Mouse (Mus musculus) ES-Bruce4 (cell line): ENCODE measurements at regions not wholly inside any gene's neighbourhood (a gene's known extent, or its start where the extent isn't known, plus 50 kb on each side); places are given as distances from the start of the nearest gene placed in this dataset.
"Not testable (repeated sequence)": the region's sequence is repeated elsewhere in the genome, so short reads cannot be mapped to it uniquely, and the experiment has no call there.

Experiments
- H3K27ac ChIP-seq: 2 replicates; pipeline ENCODE4 v1.5.1; 2012; ENCODE audit warnings: low read length, inconsistent platforms; ENCODE audit not compliant: insufficient read depth
- H3K27me3 ChIP-seq: 2 replicates; pipeline ENCODE4 v1.6.1; 2012; ENCODE audit warnings: mild to moderate bottlenecking, low read length, inconsistent platforms; ENCODE audit not compliant: control insufficient read depth, poor library complexity, insufficient read depth, severe bottlenecking
- H3K36me3 ChIP-seq: 2 replicates; pipeline ENCODE4 v1.6.1; 2012; ENCODE audit warnings: inconsistent platforms, mild to moderate bottlenecking, low read length, moderate library complexity; ENCODE audit not compliant: control insufficient read depth, poor library complexity, insufficient read depth, severe bottlenecking
- H3K4me1 ChIP-seq: one replicate; pipeline ENCODE4 v1.8.1; 2011; ENCODE audit warnings: low read length; ENCODE audit not compliant: control insufficient read depth, insufficient read depth
- H3K4me3 ChIP-seq: 2 replicates; pipeline ENCODE4 v1.5.1; 2011; ENCODE audit warnings: low read depth, mild to moderate bottlenecking, low read length
- H3K9ac ChIP-seq: 2 replicates; pipeline ENCODE4 v1.6.1; 2012; ENCODE audit warnings: low read depth, mild to moderate bottlenecking, inconsistent platforms; ENCODE audit not compliant: poor library complexity, severe bottlenecking
- H3K9me3 ChIP-seq: replicated peaks from 2 replicates; pipeline ENCODE4 v1.6.1; 2012; ENCODE audit warnings: mild to moderate bottlenecking, low read length, inconsistent platforms; ENCODE audit not compliant: control insufficient read depth, poor library complexity, insufficient read depth, severe bottlenecking
- CTCF ChIP-seq: IDR thresholded peaks from one replicate; pipeline ENCODE4 v1.8.1; 2011; ENCODE audit warnings: low read depth, low read length
- EP300 ChIP-seq: IDR thresholded peaks from 2 replicates; pipeline ENCODE4 v1.6.1; 2011; ENCODE audit warnings: low read depth, low read length; ENCODE audit not compliant: insufficient read depth
- POLR2A ChIP-seq: IDR thresholded peaks from one replicate; pipeline ENCODE4 v1.8.1; 2011; ENCODE audit warnings: low read length; ENCODE audit not compliant: insufficient read depth

DNA sequence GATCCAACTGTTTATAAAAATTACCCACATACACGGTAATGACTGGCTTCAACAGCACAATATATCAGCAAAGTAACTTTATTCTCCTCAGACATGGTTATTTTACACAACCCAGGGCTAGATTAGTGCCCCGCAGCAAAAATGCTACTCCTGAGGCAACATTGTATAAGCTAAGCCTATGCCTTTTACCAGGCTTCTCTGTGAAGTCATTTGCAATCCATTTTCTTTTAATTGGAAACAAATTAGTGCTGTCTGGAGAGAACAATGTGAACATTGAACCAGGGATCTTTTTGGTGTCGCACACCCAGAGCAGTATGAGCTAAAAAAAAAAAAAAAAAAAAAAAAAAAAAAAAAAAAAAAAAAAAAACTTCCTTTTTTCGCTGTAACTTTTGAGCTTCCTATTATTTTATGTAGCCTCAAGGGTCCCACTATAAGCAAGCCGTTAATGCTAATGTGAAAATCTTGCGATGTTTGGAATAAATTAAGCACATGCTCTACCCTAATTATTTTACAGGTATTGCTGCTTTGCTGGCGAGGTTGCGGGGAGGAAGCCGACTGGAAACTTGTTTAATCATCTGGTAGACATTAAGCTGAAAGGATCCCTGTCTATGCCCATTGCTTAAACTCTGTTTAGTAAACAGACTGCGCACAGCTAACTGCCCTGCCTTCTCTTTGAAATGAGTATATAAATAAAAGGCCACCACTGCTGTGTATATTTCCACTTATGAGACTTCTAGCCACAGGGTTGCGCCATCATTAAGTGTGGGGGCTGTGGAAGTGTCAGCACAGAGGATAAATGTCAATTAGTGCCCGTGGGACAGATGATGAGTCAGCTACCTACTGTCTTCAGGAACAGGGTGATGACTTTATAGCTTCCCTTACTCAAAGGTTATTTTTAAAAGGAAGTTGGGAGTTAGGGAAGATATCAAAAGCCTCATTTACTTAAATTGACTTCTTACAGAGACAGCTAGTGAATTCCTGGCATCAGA, 225.2 kb upstream of the Flrt2 start:
- H3K9me3 ChIP-seq = no peaks in the 10 kb centered on the region
- no peak for TF ChIP-seq CTCF
- TF ChIP-seq POLR2A = no peak
- no peak for TF ChIP-seq EP300
- no peaks in the 10 kb centered on the region for H3K27me3 ChIP-seq
- H3K27ac ChIP-seq = no peak overlapping the region
- no peaks in the 10 kb centered on the region for H3K36me3 ChIP-seq
- H3K4me1 ChIP-seq = no peaks in the 10 kb centered on the region
- H3K9ac ChIP-seq = no peak overlapping the region
- H3K4me3 ChIP-seq = no peak overlapping the region

DNA sequence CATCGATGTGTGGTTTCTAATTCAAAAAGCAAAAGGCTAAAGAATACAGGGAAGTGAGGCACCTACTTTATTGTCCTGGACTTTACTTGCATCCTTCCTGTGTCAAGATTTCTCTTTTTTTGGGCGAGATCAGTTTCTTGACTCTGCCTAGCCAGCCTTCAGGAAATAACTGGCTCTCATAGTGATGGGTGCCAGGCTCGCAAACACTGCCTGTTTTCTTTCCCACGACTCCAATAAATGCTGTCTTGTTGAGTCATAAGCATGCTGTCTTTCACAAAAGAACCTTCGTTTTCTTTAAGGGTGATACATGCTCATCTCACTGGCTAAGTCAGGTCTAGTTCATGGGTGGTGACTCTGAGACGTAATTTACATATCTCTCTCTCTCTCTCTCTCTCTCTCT, 222.1 kb upstream of the Flrt2 start:
- no peak overlapping the region for H3K4me3 ChIP-seq
- H3K27me3 ChIP-seq = no peaks in the 10 kb centered on the region
- no peaks in the 10 kb centered on the region for H3K4me1 ChIP-seq
- no peaks in the 10 kb centered on the region for H3K36me3 ChIP-seq
- H3K9me3 ChIP-seq = no peaks in the 10 kb centered on the region
- H3K27ac ChIP-seq = no peak overlapping the region
- H3K9ac ChIP-seq = no peak overlapping the region
- TF ChIP-seq CTCF = no peak
- TF ChIP-seq EP300 = no peak
- TF ChIP-seq POLR2A = no peak

- Histone ChIP-seq H3K36me3 (no peaks in the 10 kb centered on the region), H3K27me3 (no peaks in the 10 kb centered on the region), H3K4me3 (no peak overlapping the region), H3K4me1 (no peaks in the 10 kb centered on the region), H3K9me3 (no peaks in the 10 kb centered on the region), H3K9ac (no peak overlapping the region), H3K27ac (no peak overlapping the region)
- no peak for TF ChIP-seq EP300
- no peak for TF ChIP-seq POLR2A
- TF ChIP-seq CTCF = no peak
Observed at GRCm38 (mm10) chr12:95486502-95486901, 205.5 kb upstream of the Flrt2 start.

- Histone ChIP-seq H3K27me3 (no peaks in the 10 kb centered on the region), H3K36me3 (no peaks in the 10 kb centered on the region), H3K4me1 (no peaks in the 10 kb centered on the region), H3K9me3 (no peaks in the 10 kb centered on the region), H3K4me3 (no peak overlapping the region), H3K27ac (no peak overlapping the region), H3K9ac (no peak overlapping the region)
- TF ChIP-seq POLR2A (no peak), CTCF (no peak), EP300 (no peak)
Observed at GRCm38 (mm10) chr12:95488371-95488770, 203.7 kb upstream of the Flrt2 start.

- no peak for TF ChIP-seq EP300
- no peak for TF ChIP-seq POLR2A
- TF ChIP-seq CTCF = no peak
- no peak overlapping the region for H3K9ac ChIP-seq
- no peaks in the 10 kb centered on the region for H3K4me1 ChIP-seq
Observed at GRCm38 (mm10) chr12:95489374-95489773, 202.7 kb upstream of the Flrt2 start.

DNA sequence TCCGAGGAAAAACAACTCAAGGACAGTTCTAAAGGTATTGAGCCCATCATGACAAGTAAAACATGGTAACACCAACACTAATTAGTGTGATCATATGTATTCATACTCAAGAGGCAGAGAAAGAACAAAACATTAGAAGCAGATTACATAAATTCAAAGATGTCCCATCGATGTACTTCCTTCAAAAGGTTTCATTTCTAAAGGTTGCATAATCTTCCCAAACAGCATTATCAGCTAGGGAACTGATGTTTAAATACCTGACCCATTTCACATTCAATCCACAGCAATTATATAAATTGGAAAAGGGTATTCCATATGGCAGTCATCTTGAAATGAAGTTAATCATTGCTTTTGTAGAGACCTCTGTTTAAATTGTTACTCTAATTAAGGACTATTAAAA, 202.2 kb upstream of the Flrt2 start:
- H3K9me3 ChIP-seq = no peaks in the 10 kb centered on the region
- H3K4me3 ChIP-seq = no peak overlapping the region
- H3K27me3 ChIP-seq = no peaks in the 10 kb centered on the region
- TF ChIP-seq EP300 (no peak), POLR2A (no peak), CTCF (no peak)
- H3K9ac ChIP-seq = no peak overlapping the region
- H3K27ac ChIP-seq = no peak overlapping the region
- H3K4me1 ChIP-seq = no peaks in the 10 kb centered on the region
- no peaks in the 10 kb centered on the region for H3K36me3 ChIP-seq

More at GRCm38 (mm10) chr12:95489374-95489773, 202.7 kb upstream of the Flrt2 start:
- Histone ChIP-seq H3K36me3 (no peaks in the 10 kb centered on the region), H3K27ac (no peak overlapping the region), H3K27me3 (no peaks in the 10 kb centered on the region), H3K4me3 (no peak overlapping the region), H3K9me3 (no peaks in the 10 kb centered on the region)

- not testable (repeated sequence) for H3K9ac ChIP-seq, H3K27ac ChIP-seq, H3K9me3 ChIP-seq, H3K27me3 ChIP-seq, H3K4me1 ChIP-seq, H3K4me3 ChIP-seq, H3K36me3 ChIP-seq
Observed at GRCm38 (mm10) chr12:95491806-95492436, 200.1 kb upstream of the Flrt2 start.
